Comparison of ENCODE assay signal across 10 mouse cellular contexts in the genomic region with DNA sequence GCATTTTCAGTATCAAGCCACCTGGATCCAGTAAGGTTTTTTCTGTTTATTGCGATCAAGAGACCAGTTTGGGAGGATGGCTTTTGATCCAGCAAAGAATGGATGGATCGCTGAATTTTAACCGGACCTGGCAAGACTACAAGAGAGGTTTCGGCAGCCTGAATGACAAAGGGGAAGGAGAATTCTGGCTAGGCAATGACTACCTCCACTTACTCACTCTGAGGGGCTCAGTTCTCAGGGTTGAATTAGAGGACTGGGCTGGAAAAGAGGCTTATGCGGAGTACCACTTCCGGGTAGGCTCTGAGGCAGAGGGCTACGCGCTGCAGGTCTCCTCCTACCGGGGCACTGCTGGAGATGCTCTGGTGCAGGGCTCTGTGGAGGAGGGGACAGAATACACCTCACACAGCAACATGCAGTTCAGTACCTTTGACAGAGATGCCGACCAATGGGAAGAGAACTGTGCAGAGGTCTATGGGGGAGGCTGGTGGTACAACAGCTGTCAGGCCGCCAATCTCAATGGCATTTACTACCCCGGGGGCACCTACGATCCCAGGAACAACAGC. TPM values are rescaled to one million over a fixed set of nuclear protein-coding genes. Genes with fewer than 3 reads are reported as not detected.
DNase-seq lines count a peak whose midpoint lies in the region; ATAC-seq and TF ChIP-seq lines count a peak whose summit lies in the region.
"Had no signal": no experiment of that assay in that cellular context is flagged by ENCODE, and none has a peak within 500 bp of the region (broad histone marks: within the 10 kb centered on the region; RNA-seq: fewer than 3 reads in every experiment).

No protein-coding gene starts in this region.

- ATAC-seq in liver, embryonic 15.5 days (ENCODE audit: insufficient read depth): peak; percentile 41; the same call in 1 of the 2 replicates
- ATAC-seq in liver, embryonic 12.5 days: no peak
- no peak for ATAC-seq in limb, embryonic 13.5 days (ENCODE audit: low FRiP score, low read depth)
- no peak for ATAC-seq in lung, postnatal 0 days

- H3K9ac ChIP-seq in liver, embryonic 15.5 days: no peak overlapping the region
- no peak overlapping the region for H3K9ac ChIP-seq in liver, embryonic 12.5 days
- H3K9ac ChIP-seq in limb, embryonic 13.5 days: no peak overlapping the region
- no peak overlapping the region for H3K9ac ChIP-seq in lung, postnatal 0 days (replicated peaks; ENCODE audit: low read depth)

- no peak for TF ChIP-seq POLR2A in cerebellum, adult 2 months (IDR thresholded peaks at IDR 0.05; ENCODE audit: borderline replicate concordance, insufficient read depth, low read length)

- no peak overlapping the region for H3K4me3 ChIP-seq in cerebellum, adult 2 months (replicated peaks; ENCODE audit: insufficient read depth, low read depth, low read length)
- no peak overlapping the region for H3K4me3 ChIP-seq in liver, embryonic 15.5 days (replicated peaks)
- no peak overlapping the region for H3K4me3 ChIP-seq in liver, embryonic 12.5 days
- no peak overlapping the region for H3K4me3 ChIP-seq in limb, embryonic 13.5 days
- H3K4me3 ChIP-seq in lung, postnatal 0 days (ENCODE audit: low read depth, low read length): no peak overlapping the region

- TF ChIP-seq CTCF in cerebellum, adult 2 months (IDR thresholded peaks at IDR 0.05; ENCODE audit: borderline replicate concordance, insufficient read depth, low read depth, low read length): no peak
- TF ChIP-seq CTCF in lung, postnatal 0 days (IDR thresholded peaks at IDR 0.05): no peak

- H3K36me3 ChIP-seq in liver, embryonic 15.5 days (replicated peaks): 0 out of 2 replicates have a peak, but pooled peaks cover 5% of the 10 kb centered on the region
- 0 out of 2 replicates have a peak, but pooled peaks cover 5% of the 10 kb centered on the region for H3K36me3 ChIP-seq in liver, embryonic 12.5 days
- no peaks in the 10 kb centered on the region for H3K36me3 ChIP-seq in limb, embryonic 13.5 days
- H3K36me3 ChIP-seq in lung, postnatal 0 days (ENCODE audit: insufficient read depth, low read length): no peaks in the 10 kb centered on the region

- WGBS in cerebellum, adult 2 months: 38% methylated on average over 13 of the region's 13 CpGs
- WGBS in liver, embryonic 15.5 days (ENCODE audit: insufficient replicate concordance): 46% methylated on average over 13 of the region's 13 CpGs
- WGBS in liver, embryonic 12.5 days (ENCODE audit: insufficient replicate concordance): 49% methylated on average over 13 of the region's 13 CpGs
- 47% methylated on average over 13 of the region's 13 CpGs for WGBS in limb, embryonic 13.5 days
- 65% methylated on average over 13 of the region's 13 CpGs for WGBS in lung, postnatal 0 days

- TF ChIP-seq EP300 in lung, postnatal 0 days (IDR thresholded peaks at IDR 0.05): no peak

- peak; percentile 4 to 7 for DNase-seq in cerebellum, postnatal 14 days
- DNase-seq in cerebellum, adult 2 months: no peak
- DNase-seq in retina, postnatal 1 day: peak; percentile 15
- DNase-seq in lung, postnatal 0 days (ENCODE audit: low spot score): no peak
- no peak for DNase-seq in lung, postnatal 36 days
- DNase-seq: kidney, postnatal 36 days; lung, adult 18-20 months had no signal

- no peaks in the 10 kb centered on the region for H3K4me1 ChIP-seq in cerebellum, adult 2 months (ENCODE audit: control insufficient read depth, insufficient read depth, low read length)
- no peaks in the 10 kb centered on the region for H3K4me1 ChIP-seq in liver, embryonic 15.5 days (replicated peaks)
- H3K4me1 ChIP-seq in liver, embryonic 12.5 days: no peaks in the 10 kb centered on the region
- H3K4me1 ChIP-seq in limb, embryonic 13.5 days: 0 out of 2 replicates have a peak, but pooled peaks cover 3% of the 10 kb centered on the region
- no peaks in the 10 kb centered on the region for H3K4me1 ChIP-seq in lung, postnatal 0 days (ENCODE audit: insufficient read depth, low read depth, low read length)

- H3K27ac ChIP-seq in cerebellum, adult 2 months (ENCODE audit: insufficient read depth, low read length): no peak overlapping the region
- no peak overlapping the region for H3K27ac ChIP-seq in liver, embryonic 15.5 days (replicated peaks)
- H3K27ac ChIP-seq in liver, embryonic 12.5 days: no peak overlapping the region
- H3K27ac ChIP-seq in limb, embryonic 13.5 days: no peak overlapping the region
- no peak overlapping the region for H3K27ac ChIP-seq in lung, postnatal 0 days (ENCODE audit: low read length)

- H3K9me3 ChIP-seq in liver, embryonic 15.5 days (replicated peaks): no peaks in the 10 kb centered on the region
- H3K9me3 ChIP-seq in liver, embryonic 12.5 days (replicated peaks): no peaks in the 10 kb centered on the region
- no peaks in the 10 kb centered on the region for H3K9me3 ChIP-seq in limb, embryonic 13.5 days
- H3K9me3 ChIP-seq in lung, postnatal 0 days (ENCODE audit: low read length): no peaks in the 10 kb centered on the region

- H3K4me2 ChIP-seq in liver, embryonic 15.5 days: no peak overlapping the region
- no peak overlapping the region for H3K4me2 ChIP-seq in liver, embryonic 12.5 days
- peak overlapping the region; percentile 15; the same call in 1 of the 2 replicates for H3K4me2 ChIP-seq in limb, embryonic 13.5 days (replicated peaks)
- no peak overlapping the region for H3K4me2 ChIP-seq in lung, postnatal 0 days (replicated peaks; ENCODE audit: low read depth, low read length)

- H3K27me3 ChIP-seq in cerebellum, adult 2 months (ENCODE audit: control insufficient read depth, insufficient read depth, low read length): no peaks in the 10 kb centered on the region
- H3K27me3 ChIP-seq in liver, embryonic 15.5 days: no peaks in the 10 kb centered on the region
- H3K27me3 ChIP-seq in liver, embryonic 12.5 days (replicated peaks): no peaks in the 10 kb centered on the region
- H3K27me3 ChIP-seq in limb, embryonic 13.5 days: no peaks in the 10 kb centered on the region
- H3K27me3 ChIP-seq in lung, postnatal 0 days (replicated peaks; ENCODE audit: insufficient read depth, low read length): no peaks in the 10 kb centered on the region

RNA-seq across cellular contexts. Expression of a gene that starts 7.0 kb away (rescaled TPM):
- 0.05 TPM in 1 of 2 replicates, not detected in the other for polyA plus RNA-seq in cerebellum, adult 2 months (2012; rRNA removed)
- 921 and 1,132 TPM in 2 replicates for polyA plus RNA-seq in liver, embryonic 15.5 days (2015; fragmentation: Nextera tagmentation; extraction: Ambion mirVana)
- 190 and 194 TPM in 2 replicates for polyA plus RNA-seq in liver, embryonic 12.5 days (2016; fragmentation: Nextera tagmentation; extraction: Ambion mirVana)
- 0.09 and 1.0 TPM in 2 replicates for polyA plus RNA-seq in limb, embryonic 13.5 days (2015; fragmentation: Nextera tagmentation; extraction: Ambion mirVana)
- polyA plus RNA-seq in lung, postnatal 0 days (2015; fragmentation: Nextera tagmentation; extraction: Ambion mirVana): 0.50 and 0.52 TPM in 2 replicates

RNA-seq across cellular contexts. Expression of a gene that starts 16.8 kb away (rescaled TPM):
- polyA plus RNA-seq in cerebellum, adult 2 months (2012; rRNA removed): 0.03 TPM in 1 of 2 replicates, not detected in the other
- 533 and 675 TPM in 2 replicates for polyA plus RNA-seq in liver, embryonic 15.5 days (2015; fragmentation: Nextera tagmentation; extraction: Ambion mirVana)
- polyA plus RNA-seq in liver, embryonic 12.5 days (2016; fragmentation: Nextera tagmentation; extraction: Ambion mirVana): 139 and 143 TPM in 2 replicates
- polyA plus RNA-seq in limb, embryonic 13.5 days (2015; fragmentation: Nextera tagmentation; extraction: Ambion mirVana): 0.78 TPM in 1 of 2 replicates, not detected in the other
- 0.25 and 0.31 TPM in 2 replicates for polyA plus RNA-seq in lung, postnatal 0 days (2015; fragmentation: Nextera tagmentation; extraction: Ambion mirVana)

RNA-seq across cellular contexts. Expression of a gene that starts 22.5 kb away (rescaled TPM):
- 60.5 and 62.5 TPM in 2 replicates for polyA plus RNA-seq in cerebellum, adult 2 months (2012; rRNA removed)
- polyA plus RNA-seq in liver, embryonic 15.5 days (2015; fragmentation: Nextera tagmentation; extraction: Ambion mirVana): 41.9 and 46.0 TPM in 2 replicates
- 66.2 and 69.4 TPM in 2 replicates for polyA plus RNA-seq in liver, embryonic 12.5 days (2016; fragmentation: Nextera tagmentation; extraction: Ambion mirVana)
- polyA plus RNA-seq in limb, embryonic 13.5 days (2015; fragmentation: Nextera tagmentation; extraction: Ambion mirVana): 115 TPM in 2 replicates
- polyA plus RNA-seq in lung, postnatal 0 days (2015; fragmentation: Nextera tagmentation; extraction: Ambion mirVana): 54.5 and 57.8 TPM in 2 replicates

RNA-seq across cellular contexts. Expression of a gene that starts 25.3 kb away (rescaled TPM):
- polyA plus RNA-seq in cerebellum, adult 2 months (2012; rRNA removed): not detected in 2 replicates
- polyA plus RNA-seq in liver, embryonic 15.5 days (2015; fragmentation: Nextera tagmentation; extraction: Ambion mirVana): 827 and 988 TPM in 2 replicates
- polyA plus RNA-seq in liver, embryonic 12.5 days (2016; fragmentation: Nextera tagmentation; extraction: Ambion mirVana): 170 and 179 TPM in 2 replicates
- polyA plus RNA-seq in limb, embryonic 13.5 days (2015; fragmentation: Nextera tagmentation; extraction: Ambion mirVana): 0.10 and 1.1 TPM in 2 replicates
- 1.4 and 2.4 TPM in 2 replicates for polyA plus RNA-seq in lung, postnatal 0 days (2015; fragmentation: Nextera tagmentation; extraction: Ambion mirVana)

Comparison
In these comparisons a context has a peak if more than half of its experiments do, and no peak if none do; other contexts are left out.
1. DNase-seq: peak in cerebellum, postnatal 14 days (2 of 2) and retina, postnatal 1 day (single experiment); none in cerebellum, adult 2 months (0 of 2), lung, postnatal 0 days (single experiment) and lung, postnatal 36 days (single experiment).
2. RNA of a gene that starts 7.0 kb away (polyA plus RNA-seq): 921 to 1,132 TPM in liver, embryonic 15.5 days and 190 to 194 TPM in liver, embryonic 12.5 days; 0.50 to 0.52 TPM in lung, postnatal 0 days, 0.09 to 1.0 TPM in limb, embryonic 13.5 days and 0.05 TPM in cerebellum, adult 2 months; every median in the first group is over 10 times any median in the second.
3. RNA of a gene that starts 16.8 kb away (polyA plus RNA-seq): 533 to 675 TPM in liver, embryonic 15.5 days and 139 to 143 TPM in liver, embryonic 12.5 days; 0.25 to 0.31 TPM in lung, postnatal 0 days, 0.03 TPM in cerebellum, adult 2 months and 0.78 TPM in limb, embryonic 13.5 days; every median in the first group is over 10 times any median in the second.